Mouse (Mus musculus): ENCODE measurements around the gene 1110004F10Rik. TPM values are rescaled to one million over a fixed set of nuclear protein-coding genes. Genes with fewer than 3 reads are reported as not detected.
A peak's percentile ranks its signal among the peaks of the same experiment; 100 is the strongest.

1110004F10Rik gene
- total and polyA plus RNA-seq, 3 experiments = 120 to 262 (median 196) TPM

DNA sequence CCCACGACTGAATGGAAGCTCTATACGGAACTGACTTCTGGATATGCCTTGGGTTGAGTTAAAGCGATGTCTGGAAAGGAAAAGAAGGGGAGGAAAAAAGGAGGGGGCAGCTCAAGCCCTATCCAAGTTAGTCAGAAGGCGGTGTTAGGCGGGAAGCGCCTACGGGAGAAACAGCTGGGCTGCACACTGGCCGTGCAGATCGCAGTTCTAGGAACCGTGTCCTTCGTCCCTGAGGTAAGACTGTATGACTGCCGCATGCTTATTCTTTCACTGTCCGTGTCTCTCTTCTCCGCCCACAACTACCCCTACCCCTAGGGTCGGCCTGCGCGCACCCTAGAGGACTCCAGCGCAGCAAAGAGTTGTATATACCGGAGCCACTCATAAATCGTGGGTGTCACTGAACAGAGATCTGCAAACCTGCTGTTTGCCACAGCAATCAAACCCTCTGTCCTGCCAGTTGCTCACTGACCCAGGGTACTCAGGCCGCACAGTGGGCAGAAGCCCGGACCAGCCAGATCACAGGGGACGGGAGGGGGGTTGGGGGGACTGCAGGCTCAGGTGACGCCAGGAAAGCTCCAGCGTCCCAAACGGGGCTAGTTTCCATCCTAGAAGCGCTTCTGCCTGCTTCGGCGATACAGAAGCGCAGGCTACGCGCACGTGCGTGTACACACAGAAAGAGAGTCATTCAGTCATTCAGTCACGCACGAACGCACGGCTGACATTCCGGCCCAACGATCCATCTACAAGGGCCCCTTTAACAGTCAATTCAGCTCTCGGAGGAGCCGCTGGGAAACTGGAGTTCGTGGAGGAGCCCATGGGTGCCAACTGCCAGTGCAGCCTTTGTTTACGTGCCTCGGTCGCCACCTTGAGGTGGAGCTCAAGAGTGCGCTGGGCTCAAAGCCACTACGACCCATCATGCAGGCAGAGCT is 605 bp downstream of the 1110004F10Rik start:
- dilution Hi-C loops (cut with MboI; ENCODE audit: extremely low pct_ligation_motif_present, extremely low pct_unique_long_range_greater_than_20kb, low sequenced_read_pairs) = no loop called here
- Histone ChIP-seq H3K4me3 (replicated peaks in 1 of 3; ENCODE audit: low read depth in 2 of 3, low read length in 2 of 3, poor library complexity in 1 of 3) (peak overlapping the region; percentile 16 to 60 (median 49)), H3K4me1 (ENCODE audit: control insufficient read depth in 1 of 2, insufficient read depth in 2 of 2) (peaks cover 0 to 14% of the 10 kb centered on the region in 2 experiments; a peak in 2 of 4 replicates), H3K36me3 (replicated peaks in 1 of 2; ENCODE audit: control insufficient read depth in 1 of 2, insufficient read depth in 1 of 2, low read length in 1 of 2) (no peaks in the 10 kb centered on the region), H3K4me2 (ENCODE audit: insufficient read depth, low read depth, poor library complexity, severe bottlenecking) (peak overlapping the region; percentile 76), H3K27ac (ENCODE audit: insufficient read depth, low read depth) (no peak overlapping the region), H3K9ac (ENCODE audit: insufficient read depth, low read depth) (no peak overlapping the region; the same call in 1 of the 2 replicates), H3K27me3 (replicated peaks) (peaks cover 41% of the 10 kb centered on the region), H3K9me3 (replicated peaks; ENCODE audit: low read length) (no peaks in the 10 kb centered on the region), H3K79me2 (replicated peaks; ENCODE audit: control insufficient read depth, extremely low read depth, insufficient read depth, poor library complexity, severe bottlenecking) (no peaks in the 10 kb centered on the region)
- 0 out of 2 replicates have a peak, but pooled peaks have one; percentile 42 for TF ChIP-seq MYC (IDR thresholded peaks at IDR 0.05; ENCODE audit: low read depth, low read length)
- no peak for TF ChIP-seq ZKSCAN1 (IDR thresholded peaks at IDR 0.05; ENCODE audit: borderline replicate concordance, low read depth, low read length)
- TF ChIP-seq TCF12 (IDR thresholded peaks at IDR 0.05; ENCODE audit: low read depth, low read length) = no peak
- TF ChIP-seq ZC3H11A (IDR thresholded peaks at IDR 0.05; ENCODE audit: low read depth, low read length) = no peak
- TF ChIP-seq MXI1 (IDR thresholded peaks at IDR 0.05; ENCODE audit: low read depth, low read length) = no peak; the same call in 1 of the 2 replicates
- TF ChIP-seq HCFC1 (IDR thresholded peaks at IDR 0.05; ENCODE audit: low read depth, low read length) = no peak
- TF ChIP-seq JUND (conservative IDR thresholded peaks at IDR 0.05; ENCODE audit: low read depth, low read length) = no peak
- no peak for TF ChIP-seq MAFK (IDR thresholded peaks at IDR 0.05; ENCODE audit: insufficient replicate concordance, low read length)
- no peak for TF ChIP-seq USF2 (conservative IDR thresholded peaks at IDR 0.05; ENCODE audit: low read depth, low read length)
- no peak for TF ChIP-seq E2F4 (IDR thresholded peaks at IDR 0.05; ENCODE audit: insufficient replicate concordance, low read depth, low read length)
- peak; percentile 46; the same call in 1 of the 2 replicates for TF ChIP-seq MAX (IDR thresholded peaks at IDR 0.05; ENCODE audit: low read length)
- no peak for TF ChIP-seq ETS1 (conservative IDR thresholded peaks at IDR 0.05; ENCODE audit: low read depth, low read length)
- TF ChIP-seq RCOR1 (conservative IDR thresholded peaks at IDR 0.05; ENCODE audit: low read depth, low read length) = no peak
- peak; percentile 62 for TF ChIP-seq SMC3 (IDR thresholded peaks at IDR 0.05; ENCODE audit: low read depth, low read length)
- TF ChIP-seq TBP (conservative IDR thresholded peaks at IDR 0.05; ENCODE audit: low read depth, low read length) = no peak
- TF ChIP-seq USF1 (IDR thresholded peaks at IDR 0.05; ENCODE audit: low read depth, low read length) = no peak
- TF ChIP-seq ZMIZ1 (IDR thresholded peaks at IDR 0.05; ENCODE audit: low read depth, low read length) = no peak
- peak; percentile 92 for TF ChIP-seq BHLHE40 (IDR thresholded peaks at IDR 0.05; ENCODE audit: low read depth, low read length)
- TF ChIP-seq CTCF (conservative IDR thresholded peaks at IDR 0.05 in 1 of 2, IDR thresholded peaks at IDR 0.05 in 1 of 2; ENCODE audit: low read depth in 2 of 2, low read length in 2 of 2) = peak in 1 of 2 experiments; percentile 81; a peak in 2 of 4 replicates
- peak; percentile 87 for TF ChIP-seq RAD21 (IDR thresholded peaks at IDR 0.05; ENCODE audit: low read depth, low read length)
- TF ChIP-seq NELFE (IDR thresholded peaks at IDR 0.05; ENCODE audit: low read depth, low read length) = no peak
- TF ChIP-seq EP300 (IDR thresholded peaks at IDR 0.05; ENCODE audit: low read length) = no peak
- DNase-seq (ENCODE audit: extremely low read depth) = peak; percentile 66
- in situ Hi-C loops (cut with MboI; ENCODE audit: low pct_ligation_motif_present, low pct_unique_long_range_greater_than_20kb, low sequenced_read_pairs) = loop anchor here (25.0 kb wide), 2 partner anchors 828 to 1128 kb away; no protein-coding TSS in a partner anchor
